Mouse (Mus musculus) thymus, adult 2 months (tissue): ENCODE measurements around the gene Dyrk1b.

Experiments
- CTCF ChIP-seq: fragments of 200-500 bp; IDR thresholded peaks from 2 replicates; pipeline ENCODE4 v1.5.1; 2012; ENCODE audit warnings: mild to moderate bottlenecking, control low read depth, low read length, moderate library complexity, borderline replicate concordance; ENCODE audit not compliant: control insufficient read depth, poor library complexity, insufficient read depth; ENCODE audit errors: extremely low read depth
- POLR2A ChIP-seq: fragments of 200-500 bp; IDR thresholded peaks from 2 replicates; pipeline ENCODE4 v1.6.1; 2012; ENCODE audit warnings: mild to moderate bottlenecking, low read length, control low read depth, moderate library complexity; ENCODE audit not compliant: control insufficient read depth, poor library complexity, insufficient read depth; ENCODE audit errors: extremely low read depth

GRCm38 (mm10) chr7:28175358-28175757 is 3.9 kb upstream of the Dyrk1b start:
- no peak for TF ChIP-seq CTCF
- TF ChIP-seq POLR2A: no peak
